Mouse (Mus musculus): ENCODE data around the gene Arhgap25. TPM values are rescaled to one million over a fixed set of nuclear protein-coding genes. Genes with fewer than 3 reads are reported as not detected.
"Not testable (repeated sequence)": the region's sequence is repeated elsewhere in the genome, so short reads cannot be mapped to it uniquely, and the experiment has no call there.

The Arhgap25 gene
- total RNA-seq (2021), result 1 to 10 TPM; 5.8 to 6.1 TPM
- long read RNA-seq, experiment 1, partial matches to known transcripts, result 2 of 3 reads
- long read RNA-seq, experiment 1, other reads (novel, unspliced or antisense), result 0 of 3 reads
- long read RNA-seq, experiment 2, partial matches to known transcripts, result 0 of 3 reads
- long read RNA-seq, experiment 2, other reads (novel, unspliced or antisense), result 1 of 3 reads

- no peak for DNase-seq (ENCODE audit: low spot score in 2 of 2)
Measured at GRCm38 (mm10) chr6:87532953-87533710, at the start of gene Arhgap25. Gene Arhgap25 (minus strand): TSS chr6:87533259.

- no peak for DNase-seq (ENCODE audit: low spot score in 2 of 2)
Measured at GRCm38 (mm10) chr6:87582456-87582855, 49.4 kb upstream of the Arhgap25 start.

- DNase-seq (ENCODE audit: low spot score in 2 of 2), result no peak
Measured at GRCm38 (mm10) chr6:87581581-87581980, 48.5 kb upstream of the Arhgap25 start.

GRCm38 (mm10) chr6:87581071-87581470, 48.0 kb upstream of the Arhgap25 start:
- no peak for DNase-seq (ENCODE audit: low spot score in 2 of 2)

- no peak for DNase-seq (ENCODE audit: low spot score in 2 of 2)
Measured at GRCm38 (mm10) chr6:87578247-87578646, 45.2 kb upstream of the Arhgap25 start.

GRCm38 (mm10) chr6:87576648-87577330, 43.7 kb upstream of the Arhgap25 start:
- no peak for DNase-seq (ENCODE audit: low spot score in 2 of 2)

- not testable (repeated sequence) for DNase-seq (ENCODE audit: low spot score in 2 of 2)
Measured at GRCm38 (mm10) chr6:87571863-87572262, 38.8 kb upstream of the Arhgap25 start.

- no peak for DNase-seq (ENCODE audit: low spot score in 2 of 2)
Measured at GRCm38 (mm10) chr6:87567686-87568593, 34.9 kb upstream of the Arhgap25 start.

GRCm38 (mm10) chr6:87565166-87565565, 32.1 kb upstream of the Arhgap25 start:
- no peak for DNase-seq (ENCODE audit: low spot score in 2 of 2)

- DNase-seq (ENCODE audit: low spot score in 2 of 2), result no peak
Measured at GRCm38 (mm10) chr6:87564356-87564755, 31.3 kb upstream of the Arhgap25 start.

GRCm38 (mm10) chr6:87553724-87554123, 20.7 kb upstream of the Arhgap25 start:
- DNase-seq (ENCODE audit: low spot score in 2 of 2), result no peak

GRCm38 (mm10) chr6:87552054-87552807, 19.2 kb upstream of the Arhgap25 start:
- no peak for DNase-seq (ENCODE audit: low spot score in 2 of 2)

GRCm38 (mm10) chr6:87547836-87548235, 14.8 kb upstream of the Arhgap25 start:
- DNase-seq (ENCODE audit: low spot score in 2 of 2), result no peak

GRCm38 (mm10) chr6:87547431-87547830, 14.4 kb upstream of the Arhgap25 start:
- no peak for DNase-seq (ENCODE audit: low spot score in 2 of 2)

- DNase-seq (ENCODE audit: low spot score in 2 of 2), result no peak
Measured at GRCm38 (mm10) chr6:87545331-87546217, 12.5 kb upstream of the Arhgap25 start.

- DNase-seq (ENCODE audit: low spot score in 2 of 2), result no peak
Measured at GRCm38 (mm10) chr6:87542027-87542426, 9.0 kb upstream of the Arhgap25 start.

GRCm38 (mm10) chr6:87541171-87541571, 8.1 kb upstream of the Arhgap25 start:
- DNase-seq (ENCODE audit: low spot score in 2 of 2), result no peak

- DNase-seq (ENCODE audit: low spot score in 2 of 2), result no peak
Measured at GRCm38 (mm10) chr6:87538376-87539270, 5.6 kb upstream of the Arhgap25 start.
